Mouse (Mus musculus): ENCODE measurements around the gene Odf3l1. TPM values are rescaled to one million over a fixed set of nuclear protein-coding genes. Genes with fewer than 3 reads are reported as not detected.

The Odf3l1 gene
- polyA plus RNA-seq (2012; ENCODE audit: low replicate concordance), result not detected in 2 replicates

GRCm38 (mm10) chr9:56864216-56864729 lies at the start of gene Odf3l1:
Gene Odf3l1, minus strand, starts transcription at chr9:56864679.

GRCm38 (mm10) chr9:56864832-56865231 lies 353 bp upstream of the Odf3l1 start, which contains the start of gene Cspg4:
Gene Cspg4, plus strand, starts transcription at chr9:56865033.

Other genes with a start within 250 kb of the Odf3l1 start
- 0.15 and 0.25 TPM in 2 replicates for gene Lingo1, start 68.2 kb downstream of the Odf3l1 start, polyA plus RNA-seq (2012; ENCODE audit: low replicate concordance)
- not detected in 2 replicates for gene Cspg4, start 354 bp upstream of the Odf3l1 start, polyA plus RNA-seq (2012; ENCODE audit: low replicate concordance)
- 5.2 and 8.9 TPM in 2 replicates for gene Snx33, start 63.7 kb upstream of the Odf3l1 start, polyA plus RNA-seq (2012; ENCODE audit: low replicate concordance)
- 64.8 and 91.0 TPM in 2 replicates for gene Imp3, start 72.8 kb upstream of the Odf3l1 start, polyA plus RNA-seq (2012; ENCODE audit: low replicate concordance)
- gene Snupn, start 86.2 kb upstream of the Odf3l1 start, polyA plus RNA-seq (2012; ENCODE audit: low replicate concordance), result 1.2 and 1.8 TPM in 2 replicates
- gene Ptpn9, start 130.2 kb upstream of the Odf3l1 start, polyA plus RNA-seq (2012; ENCODE audit: low replicate concordance), result 20.4 and 50.4 TPM in 2 replicates
- gene Sin3a, start 207.4 kb upstream of the Odf3l1 start, polyA plus RNA-seq (2012; ENCODE audit: low replicate concordance), result 23.2 and 26.4 TPM in 2 replicates

Measured in hematopoietic multipotent progenitor cell, adult 10-12 weeks (in vitro differentiated cells).